Mouse (Mus musculus) MN1 (cell line): ENCODE data around the gene Pom121.

Source experiments
- DNase-seq: peaks from one replicate; pipeline ENCODE4 v3.0.0-alpha.2; 2016; ENCODE audit warnings: low spot score

Pom121 gene

GRCm38 (mm10) chr5:135369196-135369595 is 25.1 kb downstream of the Pom121 start:
- peak; percentile 44 for DNase-seq

GRCm38 (mm10) chr5:135368312-135368711 is 26.0 kb downstream of the Pom121 start:
- DNase-seq, result no peak

- peak; percentile 52 for DNase-seq
Measured at GRCm38 (mm10) chr5:135367841-135368240, 26.5 kb downstream of the Pom121 start.

- DNase-seq, result peak; percentile 69
Measured at GRCm38 (mm10) chr5:135363540-135363939, 30.8 kb downstream of the Pom121 start.

- no peak for DNase-seq
Measured at GRCm38 (mm10) chr5:135362572-135362971, 31.8 kb downstream of the Pom121 start.

GRCm38 (mm10) chr5:135359772-135360171 is 34.6 kb downstream of the Pom121 start:
- DNase-seq, result no peak

GRCm38 (mm10) chr5:135357556-135357955 is 36.8 kb downstream of the Pom121 start:
- DNase-seq, result no peak

GRCm38 (mm10) chr5:135356090-135356489 is 38.3 kb downstream of the Pom121 start:
- DNase-seq, result peak; percentile 54

- DNase-seq, result no peak
Measured at GRCm38 (mm10) chr5:135353564-135353963, 40.8 kb downstream of the Pom121 start.

- DNase-seq, result no peak
Measured at GRCm38 (mm10) chr5:135352995-135353394, 41.4 kb downstream of the Pom121 start, which contains the start of gene Trim50. TSS of gene Trim50 (plus strand) at chr5:135353295.

GRCm38 (mm10) chr5:135351606-135352005 is 42.7 kb downstream of the Pom121 start:
- DNase-seq, result no peak

- DNase-seq, result no peak
Measured at GRCm38 (mm10) chr5:135349862-135350261, 44.5 kb downstream of the Pom121 start, which contains the start of gene Fkbp6. TSS of gene Fkbp6 (minus strand) at chr5:135350044.

GRCm38 (mm10) chr5:135347511-135348011 is 46.8 kb downstream of the Pom121 start:
- DNase-seq, result no peak

GRCm38 (mm10) chr5:135346430-135346829 is 47.9 kb downstream of the Pom121 start:
- peak; percentile 37 for DNase-seq

GRCm38 (mm10) chr5:135345989-135346388 is 48.4 kb downstream of the Pom121 start:
- DNase-seq, result no peak

- DNase-seq, result no peak
Measured at GRCm38 (mm10) chr5:135337575-135337974, 56.8 kb downstream of the Pom121 start.

- DNase-seq, result no peak
Measured at GRCm38 (mm10) chr5:135331161-135331560, 63.2 kb downstream of the Pom121 start.

- DNase-seq, result no peak
Measured at GRCm38 (mm10) chr5:135330201-135330600, 64.1 kb downstream of the Pom121 start.

- no peak for DNase-seq
Measured at GRCm38 (mm10) chr5:135329471-135329870, 64.9 kb downstream of the Pom121 start.
